Mouse (Mus musculus) liver, embryonic 14.5 days (tissue): ENCODE measurements around the gene Ddx10.

Experiments
- CTCF ChIP-seq: IDR thresholded peaks from 2 replicates; pipeline ENCODE4 v1.5.1; 2016; ENCODE audit warnings: antibody characterized with exemption, low read depth, control low read depth
- EP300 ChIP-seq: IDR thresholded peaks from 2 replicates; pipeline ENCODE4 v1.6.1; 2016; ENCODE audit warnings: antibody characterized with exemption, low read depth

DNA sequence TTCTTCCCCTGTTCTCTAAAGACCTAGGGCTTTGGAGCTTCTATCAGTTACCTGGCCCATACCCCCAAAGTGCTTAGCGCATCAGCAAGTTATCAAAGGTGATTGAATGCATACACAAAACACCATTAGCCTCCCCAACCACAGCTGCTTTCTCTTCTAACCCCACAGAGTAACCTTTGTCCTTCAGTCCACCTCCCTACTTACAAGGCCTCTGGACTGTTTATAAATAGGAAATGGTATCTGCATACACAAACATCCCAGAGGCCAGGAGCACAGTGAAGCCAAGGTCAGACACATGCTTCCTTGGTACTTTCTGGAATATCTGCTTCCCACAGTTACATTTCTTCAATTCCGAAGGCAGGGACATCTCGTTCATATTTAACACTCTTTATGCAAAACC lies 173.4 kb downstream of the Ddx10 start:
- TF ChIP-seq CTCF: no peak
- TF ChIP-seq EP300: no peak
